12 mouse cellular contexts compared by ENCODE assay signal in genomic region chr10:111318021-111318420, GRCm38 (mm10). TPM values are rescaled to one million over a fixed set of nuclear protein-coding genes. Genes with fewer than 3 reads are reported as not detected.
A peak's percentile ranks its signal among the peaks of the same experiment; 100 is the strongest.
DNase-seq lines count a peak whose midpoint lies in the region; ATAC-seq and TF ChIP-seq lines count a peak whose summit lies in the region.
"Had no signal": no experiment of that assay in that cellular context is flagged by ENCODE, and none has a peak within 500 bp of the region (broad histone marks: within the 10 kb centered on the region; RNA-seq: fewer than 3 reads in every experiment).

No protein-coding gene starts in this region.

- 69% methylated on average over 3 of the region's 3 CpGs for WGBS in heart, embryonic 10.5 days
- 67% methylated on average over 3 of the region's 3 CpGs for WGBS in neural tube, embryonic 15.5 days
- 66% methylated on average over 3 of the region's 3 CpGs for WGBS in intestine, embryonic 15.5 days

- peaks cover 6% of the 10 kb centered on the region for H3K4me1 ChIP-seq in heart, embryonic 10.5 days
- H3K4me1 ChIP-seq in neural tube, embryonic 15.5 days, result no peaks in the 10 kb centered on the region
- no peaks in the 10 kb centered on the region for H3K4me1 ChIP-seq in intestine, embryonic 15.5 days (replicated peaks)
- H3K4me1 ChIP-seq: heart, embryonic 15.5 days; kidney, embryonic 15.5 days had no signal

- H3K27ac ChIP-seq in heart, embryonic 10.5 days, result no peak overlapping the region
- no peak overlapping the region for H3K27ac ChIP-seq in neural tube, embryonic 15.5 days (replicated peaks)
- H3K27ac ChIP-seq in left cerebral cortex, adult 2 months, result peak overlapping the region; percentile 66
- no peak overlapping the region for H3K27ac ChIP-seq in intestine, embryonic 15.5 days
- H3K27ac ChIP-seq: heart, embryonic 15.5 days; kidney, embryonic 15.5 days had no signal

- H3K36me3 ChIP-seq in heart, embryonic 10.5 days, result no peaks in the 10 kb centered on the region
- H3K36me3 ChIP-seq in neural tube, embryonic 15.5 days, result no peaks in the 10 kb centered on the region
- H3K36me3 ChIP-seq in intestine, embryonic 15.5 days, result no peaks in the 10 kb centered on the region
- H3K36me3 ChIP-seq: heart, embryonic 15.5 days; kidney, embryonic 15.5 days had no signal

- H3K9me3 ChIP-seq in heart, embryonic 10.5 days, result no peaks in the 10 kb centered on the region
- H3K9me3 ChIP-seq in neural tube, embryonic 15.5 days (replicated peaks), result no peaks in the 10 kb centered on the region
- no peaks in the 10 kb centered on the region for H3K9me3 ChIP-seq in intestine, embryonic 15.5 days
- H3K9me3 ChIP-seq: heart, embryonic 15.5 days; kidney, embryonic 15.5 days had no signal

- no peaks in the 10 kb centered on the region for H3K27me3 ChIP-seq in heart, embryonic 10.5 days (ENCODE audit: insufficient read depth, poor library complexity, severe bottlenecking)
- no peaks in the 10 kb centered on the region for H3K27me3 ChIP-seq in neural tube, embryonic 15.5 days (replicated peaks)
- no peaks in the 10 kb centered on the region for H3K27me3 ChIP-seq in intestine, embryonic 15.5 days (replicated peaks)
- H3K27me3 ChIP-seq: CH12.LX; heart, embryonic 15.5 days; kidney, embryonic 15.5 days had no signal

- no peak overlapping the region for H3K9ac ChIP-seq in neural tube, embryonic 15.5 days (replicated peaks)
- H3K9ac ChIP-seq in intestine, embryonic 15.5 days, result no peak overlapping the region
- H3K9ac ChIP-seq: heart, embryonic 15.5 days; kidney, embryonic 15.5 days had no signal

- TF ChIP-seq CTCF in left cerebral cortex, adult 2 months (IDR thresholded peaks at IDR 0.05), result peak; percentile 42

- H3K4me3 ChIP-seq in heart, embryonic 10.5 days, result no peak overlapping the region
- no peak overlapping the region for H3K4me3 ChIP-seq in neural tube, embryonic 15.5 days (replicated peaks)
- H3K4me3 ChIP-seq in left cerebral cortex, adult 2 months, result no peak overlapping the region
- H3K4me3 ChIP-seq in intestine, embryonic 15.5 days (replicated peaks), result no peak overlapping the region
- H3K4me3 ChIP-seq: heart, embryonic 15.5 days; kidney, embryonic 15.5 days; myocyte had no signal

- H3K4me2 ChIP-seq in neural tube, embryonic 15.5 days, result no peak overlapping the region
- H3K4me2 ChIP-seq in intestine, embryonic 15.5 days (replicated peaks), result no peak overlapping the region
- H3K4me2 ChIP-seq: heart, embryonic 15.5 days; kidney, embryonic 15.5 days had no signal

- peak; percentile 59; the same call in 1 of the 2 replicates for ATAC-seq in neural tube, embryonic 15.5 days (ENCODE audit: low FRiP score)
- no peak for ATAC-seq in intestine, embryonic 15.5 days

- peak; percentile 53 for DNase-seq in heart, embryonic 10.5 days (ENCODE audit: low spot score)
- DNase-seq in heart, postnatal 25 days (ENCODE audit: low spot score), result no peak
- DNase-seq in neural tube, embryonic 10.5 days (ENCODE audit: extremely low spot score, low spot score), result no peak
- peak; percentile 33 to 55 for DNase-seq in left cerebral cortex, adult 2 months (ENCODE audit: extremely low spot score in 1 of 2, low spot score in 2 of 2)
- DNase-seq in telencephalon, adult 2 months (ENCODE audit: low read depth, low spot score), result peak; percentile 96
- DNase-seq: lung, postnatal 10 days had no signal

- intact Hi-C loops in heart, postnatal 25 days (cut with DNase I), result no loop called here
- intact Hi-C loops in left cerebral cortex, adult 2 months (cut with DNase I), result loop anchor here (5.0 kb wide), 1 partner anchor 154 kb away; the partner anchor contains the start of gene Nap1l1

RNA-seq across cellular contexts. Expression of gene Bbs10, which starts 19.5 kb away (rescaled TPM):
- polyA plus RNA-seq in heart, embryonic 10.5 days (2016; fragmentation: Nextera tagmentation; extraction: Ambion mirVana), result 5.1 and 5.9 TPM in 2 replicates
- 1 to 10 TPM; 2.5 to 2.8 TPM for total RNA-seq in heart, postnatal 25 days (2021)
- polyA plus RNA-seq in neural tube, embryonic 15.5 days (2015; fragmentation: Nextera tagmentation; extraction: Ambion mirVana), result 4.8 and 5.5 TPM in 2 replicates
- total RNA-seq in left cerebral cortex, adult 2 months (2021), result 1 to 10 TPM; 4.9 to 6.7 TPM
- 4.2 and 5.4 TPM in 2 replicates for polyA plus RNA-seq in intestine, embryonic 15.5 days (2015; fragmentation: Nextera tagmentation; extraction: Ambion mirVana)

Comparison
In these comparisons a context has a peak if more than half of its experiments do, and no peak if none do; other contexts are left out.
1. DNase-seq: peak in heart, embryonic 10.5 days (single experiment), left cerebral cortex, adult 2 months (2 of 2) and telencephalon, adult 2 months (single experiment); none in heart, postnatal 25 days (single experiment) and neural tube, embryonic 10.5 days (single experiment).